Mouse (Mus musculus): ENCODE data around the gene 1700092M07Rik. TPM values are rescaled to one million over a fixed set of nuclear protein-coding genes. Genes with fewer than 3 reads are reported as not detected.

1700092M07Rik gene
- not detected for total RNA-seq (2021)
- long read RNA-seq, experiment 1 = 0 reads
- long read RNA-seq, experiment 2 = 0 reads

- Histone ChIP-seq H3K27ac (peak within 1 kb of the TSS; percentile 99), H3K4me3 (peak within 1 kb of the TSS; percentile 74)
- TF ChIP-seq CTCF (IDR thresholded peaks at IDR 0.05) = no peak
- peak; percentile 26 for DNase-seq
- intact Hi-C loops (cut with DNase I) = loop anchor here (2.0 kb wide), 1 partner anchor 16 kb away; the partner anchor contains the start of gene Nxf1
These were observed at the start of gene 1700092M07Rik for GRCm38 (mm10) chr19:8740603-8741002. Gene 1700092M07Rik, plus strand, starts transcription at chr19:8740718.

- intact Hi-C loops (cut with DNase I) = no loop called here
- no peak for DNase-seq
- no peak for TF ChIP-seq CTCF (IDR thresholded peaks at IDR 0.05)
- Histone ChIP-seq H3K4me3 (no peak overlapping the region), H3K27ac (no peak overlapping the region)
These were observed 48.5 kb upstream of the 1700092M07Rik start for GRCm38 (mm10) chr19:8691871-8692539.

GRCm38 (mm10) chr19:8692740-8693139 is 47.8 kb upstream of the 1700092M07Rik start:
- Histone ChIP-seq H3K27ac (no peak overlapping the region), H3K4me3 (no peak overlapping the region)
- intact Hi-C loops (cut with DNase I) = no loop called here
- no peak for TF ChIP-seq CTCF (IDR thresholded peaks at IDR 0.05)
- no peak for DNase-seq

- Histone ChIP-seq H3K27ac (no peak overlapping the region), H3K4me3 (no peak overlapping the region)
- intact Hi-C loops (cut with DNase I) = no loop called here
- TF ChIP-seq CTCF (IDR thresholded peaks at IDR 0.05) = peak; percentile 49
- DNase-seq = peak; percentile 50
These were observed 45.2 kb upstream of the 1700092M07Rik start for GRCm38 (mm10) chr19:8695330-8695729.

GRCm38 (mm10) chr19:8699652-8700051 is 40.9 kb upstream of the 1700092M07Rik start:
- no peak overlapping the region for H3K27ac ChIP-seq
- intact Hi-C loops (cut with DNase I) = no loop called here
- DNase-seq = no peak
- H3K4me3 ChIP-seq = no peak overlapping the region
- no peak for TF ChIP-seq CTCF (IDR thresholded peaks at IDR 0.05)

GRCm38 (mm10) chr19:8702458-8702857 is 38.1 kb upstream of the 1700092M07Rik start:
- intact Hi-C loops (cut with DNase I) = no loop called here
- Histone ChIP-seq H3K27ac (peak overlapping the region; percentile 55), H3K4me3 (no peak overlapping the region)
- DNase-seq = peak; percentile 45
- TF ChIP-seq CTCF (IDR thresholded peaks at IDR 0.05) = no peak

GRCm38 (mm10) chr19:8703571-8703970 is 36.9 kb upstream of the 1700092M07Rik start:
- no peak for TF ChIP-seq CTCF (IDR thresholded peaks at IDR 0.05)
- Histone ChIP-seq H3K4me3 (no peak overlapping the region), H3K27ac (no peak overlapping the region)
- intact Hi-C loops (cut with DNase I) = no loop called here
- no peak for DNase-seq

- TF ChIP-seq CTCF (IDR thresholded peaks at IDR 0.05) = no peak
- intact Hi-C loops (cut with DNase I) = no loop called here
- Histone ChIP-seq H3K4me3 (no peak overlapping the region), H3K27ac (no peak overlapping the region)
- DNase-seq = no peak
These were observed 35.4 kb upstream of the 1700092M07Rik start for GRCm38 (mm10) chr19:8705026-8705708.

- no peak overlapping the region for H3K4me3 ChIP-seq
- intact Hi-C loops (cut with DNase I) = no loop called here
These were observed 34.3 kb upstream of the 1700092M07Rik start for GRCm38 (mm10) chr19:8706132-8706667.

GRCm38 (mm10) chr19:8706930-8707329 is 33.6 kb upstream of the 1700092M07Rik start:
- Histone ChIP-seq H3K4me3 (no peak overlapping the region), H3K27ac (no peak overlapping the region)
- intact Hi-C loops (cut with DNase I) = no loop called here
- no peak for DNase-seq
- TF ChIP-seq CTCF (IDR thresholded peaks at IDR 0.05) = no peak

More at GRCm38 (mm10) chr19:8706132-8706667, 34.3 kb upstream of the 1700092M07Rik start:
- H3K27ac ChIP-seq = no peak overlapping the region
- TF ChIP-seq CTCF (IDR thresholded peaks at IDR 0.05) = no peak
- DNase-seq = no peak

- intact Hi-C loops (cut with DNase I) = no loop called here
- no peak for TF ChIP-seq CTCF (IDR thresholded peaks at IDR 0.05)
- H3K4me3 ChIP-seq = no peak overlapping the region
- no peak overlapping the region for H3K27ac ChIP-seq
- DNase-seq = no peak
These were observed 31.6 kb upstream of the 1700092M07Rik start for GRCm38 (mm10) chr19:8708954-8709353.

- intact Hi-C loops (cut with DNase I) = loop anchor here (5.0 to 10.0 kb wide), 2 partner anchors 395 to 427 kb away; partner anchors contain the start of gene Asrgl1
- no peak overlapping the region for H3K4me3 ChIP-seq
These were observed 30.5 kb upstream of the 1700092M07Rik start for GRCm38 (mm10) chr19:8710057-8710456.

GRCm38 (mm10) chr19:8711506-8711905 is 29.0 kb upstream of the 1700092M07Rik start:
- H3K4me3 ChIP-seq = peak overlapping the region; percentile 98
- intact Hi-C loops (cut with DNase I) = loop anchor here (5.0 to 10.0 kb wide), 2 partner anchors 393 to 426 kb away; partner anchors contain the start of gene Asrgl1
- TF ChIP-seq CTCF (IDR thresholded peaks at IDR 0.05) = no peak
- H3K27ac ChIP-seq = peak overlapping the region; percentile 96
- no peak for DNase-seq

More at GRCm38 (mm10) chr19:8710057-8710456, 30.5 kb upstream of the 1700092M07Rik start:
- H3K27ac ChIP-seq = no peak overlapping the region
- TF ChIP-seq CTCF (IDR thresholded peaks at IDR 0.05) = no peak
- no peak for DNase-seq
